Mouse (Mus musculus) lung, embryonic 15.5 days (tissue): Measurements from ENCODE around the gene RPS10-NUDT3. TPM values are rescaled to one million over a fixed set of nuclear protein-coding genes. Genes with fewer than 3 reads are reported as not detected.

Source experiments
- ATAC-seq: fragments of 200-750 bp; cut with Nextera tagmentation; 2 replicates; pipeline ENCODE4 v1.8.0; 2017; ENCODE audit warnings: moderate number of reproducible peaks, borderline replicate concordance; ENCODE audit not compliant: low FRiP score, low TSS enrichment; ENCODE audit errors: extremely low read depth
- H3K27ac ChIP-seq: fragments of 300-500 bp; sonication (generic); 2 replicates; pipeline ENCODE4 v1.5.1; 2015; ENCODE audit warnings: moderate library complexity, mild to moderate bottlenecking, inconsistent platforms
- H3K27me3 ChIP-seq: fragments of 300-500 bp; sonication (generic); 2 replicates; pipeline ENCODE4 v1.6.1; 2015; ENCODE audit warnings: inconsistent platforms
- H3K36me3 ChIP-seq: fragments of 300-500 bp; sonication (generic); 2 replicates; pipeline ENCODE4 v1.6.1; 2015; ENCODE audit warnings: inconsistent platforms
- H3K4me1 ChIP-seq: fragments of 300-500 bp; sonication (generic); 2 replicates; pipeline ENCODE4 v1.6.1; 2015; ENCODE audit warnings: inconsistent platforms
- H3K4me2 ChIP-seq: fragments of 300-500 bp; sonication (generic); 2 replicates; pipeline ENCODE4 v1.6.1; 2015; ENCODE audit warnings: inconsistent platforms, mild to moderate bottlenecking, moderate library complexity
- H3K4me3 ChIP-seq: fragments of 300-500 bp; sonication (generic); 2 replicates; pipeline ENCODE4 v1.5.1; 2015; ENCODE audit warnings: mild to moderate bottlenecking, inconsistent platforms
- H3K9ac ChIP-seq: fragments of 300-500 bp; sonication (generic); 2 replicates; pipeline ENCODE4 v1.6.1; 2015; ENCODE audit warnings: inconsistent platforms
- H3K9me3 ChIP-seq: fragments of 300-500 bp; sonication (generic); 2 replicates; pipeline ENCODE4 v1.6.1; 2016; ENCODE audit warnings: inconsistent platforms
- WGBS: fragments of 180-500 bp; shearing (Covaris S2); methylation state at CpG from one replicate; pipeline ENCODE4 v1.1.7; 2015; 5-methylcytosine and 5-hydroxymethylcytosine counted together
- polyA plus RNA-seq: library from polyadenylated mRNA; unstranded; fragments of >200 nt; fragmentation: Nextera tagmentation; extraction: Ambion mirVana; gene quantifications from 2 replicates; pipeline ENCODE4 v1.2.1, GENCODE M21; 2015

RPS10-NUDT3 gene
- polyA plus RNA-seq, 1 experiment from 2014 or later = not detected

DNA sequence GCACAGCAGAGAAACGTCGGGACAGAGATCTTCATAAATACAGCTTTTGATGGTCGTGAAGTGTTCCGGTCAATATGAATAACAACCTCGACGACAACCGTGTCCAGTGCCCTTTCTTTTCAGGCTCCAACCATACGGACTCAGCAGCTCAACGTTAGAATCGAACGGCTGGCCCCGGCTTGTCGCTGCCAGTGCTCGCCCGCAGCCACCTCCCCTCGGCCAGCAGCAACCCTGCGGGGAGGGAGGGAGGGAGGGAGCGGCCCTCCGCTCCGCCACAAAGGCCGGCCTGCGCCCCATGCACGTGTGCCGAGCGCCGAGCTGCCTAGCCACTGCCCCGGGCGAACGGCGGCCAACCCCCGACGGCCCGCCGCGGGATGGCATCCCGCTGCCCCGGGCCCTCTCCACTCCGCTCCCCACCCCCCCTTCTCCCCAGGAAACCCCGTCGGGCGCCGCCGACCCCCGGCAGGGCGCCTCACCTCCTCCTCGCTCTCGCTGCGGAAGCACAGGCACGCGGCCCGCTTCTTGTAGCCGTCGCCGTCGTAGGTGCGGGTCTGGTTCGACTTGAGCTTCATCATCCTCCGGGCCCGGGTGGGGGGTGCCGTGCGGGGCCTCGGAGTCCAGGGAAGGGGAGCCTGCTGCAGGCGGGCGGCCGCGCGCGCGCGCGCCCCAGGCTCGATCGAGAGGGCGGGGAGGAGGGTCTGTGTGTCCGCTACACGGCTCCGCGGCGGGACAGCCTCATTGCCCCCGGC is 12.2 kb downstream of the RPS10-NUDT3 start:
- peak overlapping the region; percentile 98 for H3K9ac ChIP-seq
- H3K27ac ChIP-seq = peak overlapping the region; percentile 94
- H3K4me3 ChIP-seq = peak overlapping the region; percentile 96
- peak overlapping the region; percentile 60 for H3K4me2 ChIP-seq
- WGBS = 2% methylated on average over 57 of the region's 80 CpGs
- ATAC-seq = peak; percentile 55; the same call in 1 of the 2 replicates
- H3K9me3 ChIP-seq = no peaks in the 10 kb centered on the region
- H3K36me3 ChIP-seq = no peaks in the 10 kb centered on the region; the same call in 1 of the 2 replicates
- H3K4me1 ChIP-seq = peaks cover 17% of the 10 kb centered on the region
- H3K27me3 ChIP-seq = no peaks in the 10 kb centered on the region

DNA sequence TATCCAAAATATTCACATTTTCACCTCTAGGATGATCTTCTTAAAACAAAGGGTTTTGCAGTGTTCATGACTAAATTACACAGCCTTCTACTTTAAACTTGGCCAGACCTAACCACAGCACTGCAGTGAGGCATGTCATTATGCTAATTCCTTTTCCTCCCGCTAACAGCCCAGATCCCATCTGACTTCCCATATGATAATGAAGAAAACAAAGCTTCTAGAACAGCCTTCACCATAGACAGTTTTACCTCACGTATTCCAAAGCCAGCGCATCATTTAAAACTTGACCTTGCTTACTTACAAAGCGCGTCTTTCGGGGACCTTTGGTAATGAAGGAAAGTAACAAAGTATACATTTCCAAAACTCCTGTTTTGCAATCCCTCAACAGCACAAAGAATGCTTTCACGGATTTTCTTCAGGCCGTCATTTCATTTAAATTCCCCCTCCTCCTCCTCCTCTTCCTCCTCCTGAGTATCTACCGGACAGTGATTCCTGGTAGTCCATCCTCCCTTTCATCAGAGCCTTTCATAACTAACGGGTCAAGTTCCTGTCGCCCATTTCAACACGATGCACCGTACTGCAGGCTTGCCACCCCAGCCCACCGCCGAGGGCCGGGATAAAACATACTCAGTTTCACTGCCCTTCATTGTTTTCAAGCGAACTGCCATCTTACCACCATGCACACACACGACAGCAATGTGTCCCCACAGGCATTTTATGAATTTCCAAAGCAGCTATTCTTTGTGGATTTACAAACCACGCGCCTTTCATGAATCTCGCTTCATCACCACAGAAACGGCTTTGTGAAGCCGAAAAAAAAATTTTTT is 13.1 kb downstream of the RPS10-NUDT3 start:
- no peaks in the 10 kb centered on the region; the same call in 1 of the 2 replicates for H3K36me3 ChIP-seq
- H3K27me3 ChIP-seq = no peaks in the 10 kb centered on the region
- H3K4me1 ChIP-seq = peaks cover 17% of the 10 kb centered on the region
- no peaks in the 10 kb centered on the region for H3K9me3 ChIP-seq
- H3K4me2 ChIP-seq = peak overlapping the region; percentile 60
- peak overlapping the region; percentile 96 for H3K4me3 ChIP-seq
- WGBS = 2% methylated on average over 23 of the region's 23 CpGs
- no peak for ATAC-seq
- peak overlapping the region; percentile 98 for H3K9ac ChIP-seq
- peak overlapping the region; percentile 94 for H3K27ac ChIP-seq

DNA sequence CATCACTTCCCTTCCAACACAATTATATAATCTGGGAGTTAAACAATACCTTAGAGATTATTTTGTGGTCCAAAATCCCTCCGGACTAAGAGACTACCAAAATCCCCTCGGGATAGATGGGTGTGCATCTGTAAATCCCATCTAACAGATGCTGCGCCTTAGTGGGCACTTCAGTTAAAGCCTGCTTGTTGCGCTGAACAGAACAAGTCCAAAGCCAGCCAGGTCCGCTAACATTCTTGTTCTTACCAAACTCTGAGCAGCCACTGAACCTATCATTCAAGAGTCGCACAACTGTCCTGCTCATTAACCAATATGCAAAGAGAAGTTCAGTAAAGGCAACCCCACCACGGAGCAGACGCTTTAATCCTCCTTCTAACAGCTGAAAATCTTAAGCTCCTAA is 13.9 kb downstream of the RPS10-NUDT3 start:
- Histone ChIP-seq H3K4me2 (peak overlapping the region; percentile 60), H3K27me3 (no peaks in the 10 kb centered on the region), H3K4me3 (peak overlapping the region; percentile 96), H3K27ac (peak overlapping the region; percentile 7; the same call in 1 of the 2 replicates), H3K36me3 (no peaks in the 10 kb centered on the region; the same call in 1 of the 2 replicates), H3K9me3 (no peaks in the 10 kb centered on the region), H3K9ac (peak overlapping the region; percentile 98), H3K4me1 (peaks cover 17% of the 10 kb centered on the region)
- WGBS = 45% methylated on average over 8 of the region's 8 CpGs
- ATAC-seq = no peak

DNA sequence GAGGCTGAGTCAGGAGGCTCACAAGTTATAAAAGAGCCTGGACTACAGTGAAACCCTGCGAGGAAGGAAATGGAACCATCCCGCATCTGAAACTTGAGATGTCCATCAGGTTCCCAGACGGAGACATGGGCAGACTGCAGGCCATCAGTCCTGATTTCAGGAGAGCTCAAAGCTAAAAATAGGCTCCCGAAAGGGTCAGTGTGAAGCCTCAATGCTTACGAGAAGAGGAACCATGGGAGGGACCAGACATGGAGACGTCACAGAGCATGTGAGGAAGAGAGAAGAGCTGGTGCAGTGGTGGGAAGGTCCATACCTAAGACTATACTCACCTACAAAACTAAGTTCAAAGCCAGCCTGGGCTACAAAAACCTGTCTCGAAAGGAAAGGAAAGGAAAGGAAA is 19.6 kb downstream of the RPS10-NUDT3 start:
- no peak overlapping the region for H3K27ac ChIP-seq
- H3K36me3 ChIP-seq = no peaks in the 10 kb centered on the region; the same call in 1 of the 2 replicates
- H3K9me3 ChIP-seq = no peaks in the 10 kb centered on the region
- ATAC-seq = no peak
- peaks cover 20% of the 10 kb centered on the region for H3K4me1 ChIP-seq
- H3K4me2 ChIP-seq = no peak overlapping the region
- H3K27me3 ChIP-seq = no peaks in the 10 kb centered on the region
- WGBS = 61% methylated on average over 7 of the region's 7 CpGs
- no peak overlapping the region for H3K9ac ChIP-seq
- H3K4me3 ChIP-seq = no peak overlapping the region

DNA sequence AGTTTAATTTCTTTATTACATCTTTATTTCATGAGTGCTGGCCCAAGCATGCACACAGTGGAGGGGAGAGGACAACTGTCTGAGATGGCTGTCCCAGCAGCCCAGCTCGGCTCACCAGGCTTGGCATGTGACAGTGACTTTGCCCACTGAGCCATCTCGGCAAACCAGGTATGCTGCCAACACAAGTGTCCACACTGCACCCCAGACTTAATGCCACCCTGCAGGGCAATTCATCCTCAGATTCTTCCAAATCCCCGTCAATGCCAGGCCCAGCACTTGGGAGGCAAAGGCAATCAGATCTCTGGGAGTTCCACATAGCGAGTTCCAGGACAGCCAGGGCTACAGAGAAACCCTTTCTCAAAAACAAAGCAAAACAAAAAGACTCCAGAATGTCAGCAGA is 22.0 kb downstream of the RPS10-NUDT3 start:
- peaks cover 6% of the 10 kb centered on the region; the same call in 1 of the 2 replicates for H3K36me3 ChIP-seq
- no peak overlapping the region for H3K4me3 ChIP-seq
- no peaks in the 10 kb centered on the region for H3K27me3 ChIP-seq
- no peak overlapping the region for H3K4me2 ChIP-seq
- ATAC-seq = no peak
- H3K27ac ChIP-seq = no peak overlapping the region
- WGBS = 72% methylated on average over 4 of the region's 4 CpGs
- no peaks in the 10 kb centered on the region for H3K9me3 ChIP-seq
- H3K9ac ChIP-seq = no peak overlapping the region
- peaks cover 21% of the 10 kb centered on the region for H3K4me1 ChIP-seq

DNA sequence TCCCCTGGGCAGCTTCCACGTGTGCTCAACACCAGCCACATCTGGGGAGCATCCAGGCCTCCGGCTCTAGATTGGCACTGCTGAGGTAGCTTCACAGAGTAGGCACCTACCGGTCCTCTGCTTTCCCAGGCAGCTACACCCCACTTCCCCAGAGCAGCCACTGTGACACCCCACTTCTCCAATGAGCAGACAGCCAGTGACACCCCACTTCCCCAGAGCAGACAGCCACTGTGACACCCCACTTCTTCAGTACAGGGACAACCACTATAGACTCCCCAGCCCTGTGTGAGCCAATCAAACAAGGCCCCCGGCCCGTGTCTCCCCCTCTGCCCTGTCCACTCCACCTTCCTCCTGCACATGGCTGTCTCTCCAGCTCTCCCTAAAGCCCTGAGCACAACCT is 23.0 kb downstream of the RPS10-NUDT3 start:
- WGBS = 76% methylated on average over 5 of the region's 5 CpGs
- no peak overlapping the region for H3K27ac ChIP-seq
- 0 out of 2 replicates have a peak, but pooled peaks cover 6% of the 10 kb centered on the region for H3K36me3 ChIP-seq
- ATAC-seq = no peak
- no peak overlapping the region for H3K4me2 ChIP-seq
- no peaks in the 10 kb centered on the region for H3K27me3 ChIP-seq
- H3K9ac ChIP-seq = no peak overlapping the region
- no peak overlapping the region for H3K4me3 ChIP-seq
- peaks cover 21% of the 10 kb centered on the region for H3K4me1 ChIP-seq
- H3K9me3 ChIP-seq = no peaks in the 10 kb centered on the region

DNA sequence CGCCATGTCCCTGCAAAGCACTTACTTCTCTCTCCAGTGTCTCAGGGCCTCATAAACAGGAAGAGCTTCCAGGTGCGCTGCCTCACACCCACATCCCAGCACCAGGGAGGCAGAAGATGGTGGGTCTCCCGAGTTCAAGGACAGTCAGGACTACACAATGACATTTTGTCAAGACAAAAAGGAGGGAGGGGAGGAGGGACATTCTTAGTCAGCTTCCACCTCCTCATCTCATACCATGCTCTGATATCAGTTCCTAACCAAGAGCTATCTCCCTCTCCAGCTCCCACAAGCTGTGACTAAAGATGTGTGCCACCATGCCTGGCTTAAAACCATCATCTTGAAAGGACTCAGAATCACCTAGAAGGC is 23.5 kb downstream of the RPS10-NUDT3 start:
- Histone ChIP-seq H3K9me3 (no peaks in the 10 kb centered on the region), H3K4me1 (peaks cover 21% of the 10 kb centered on the region), H3K9ac (no peak overlapping the region), H3K4me2 (no peak overlapping the region), H3K27me3 (no peaks in the 10 kb centered on the region), H3K27ac (no peak overlapping the region), H3K36me3 (0 out of 2 replicates have a peak, but pooled peaks cover 6% of the 10 kb centered on the region), H3K4me3 (no peak overlapping the region)
- 46% methylated on average over 3 of the region's 3 CpGs for WGBS
- ATAC-seq = no peak

DNA sequence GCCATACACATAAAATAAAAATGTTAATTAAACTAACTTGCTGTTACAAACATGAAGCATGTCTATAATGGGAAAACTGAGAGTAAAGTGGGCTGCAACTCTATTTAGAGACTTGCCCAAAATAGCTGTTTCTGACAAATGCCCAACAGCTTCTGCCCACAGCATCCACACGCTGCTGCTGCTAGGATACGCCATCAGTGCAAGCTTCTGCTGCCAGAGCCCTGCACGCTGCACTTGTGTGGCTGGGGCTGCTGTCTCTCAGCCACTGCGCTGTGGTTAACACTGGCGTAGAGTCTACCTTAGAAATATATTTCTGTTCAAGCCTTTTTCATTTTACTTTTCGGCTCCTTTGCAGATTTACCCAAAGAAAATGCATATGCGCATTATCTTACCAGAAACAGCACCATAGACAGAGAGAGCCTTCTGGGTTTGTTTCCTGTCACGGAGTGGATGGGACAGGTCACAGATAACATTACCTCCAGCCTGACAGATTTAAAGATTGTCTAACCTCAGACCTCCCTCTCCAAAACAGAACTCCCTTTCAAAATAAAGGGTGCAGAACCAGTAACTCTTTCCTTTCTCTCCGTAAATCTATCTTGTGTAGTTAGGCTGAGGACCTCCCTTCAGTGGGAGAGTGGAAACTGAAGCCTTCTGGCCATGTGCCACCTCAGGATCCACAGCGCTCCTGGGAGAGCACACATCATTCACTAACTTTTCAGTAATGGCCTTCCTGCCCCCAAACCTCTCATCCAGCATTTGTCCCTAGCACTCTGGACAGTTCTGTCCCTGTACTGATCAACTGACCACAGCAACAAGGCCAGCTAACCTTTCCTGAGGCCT is 24.1 kb downstream of the RPS10-NUDT3 start:
- Histone ChIP-seq H3K4me1 (peaks cover 21% of the 10 kb centered on the region), H3K36me3 (0 out of 2 replicates have a peak, but pooled peaks cover 6% of the 10 kb centered on the region), H3K9ac (no peak overlapping the region), H3K9me3 (no peaks in the 10 kb centered on the region), H3K4me3 (no peak overlapping the region), H3K27ac (no peak overlapping the region; the same call in 1 of the 2 replicates), H3K27me3 (no peaks in the 10 kb centered on the region), H3K4me2 (no peak overlapping the region)
- ATAC-seq = no peak
- 74% methylated on average over 10 of the region's 10 CpGs for WGBS

DNA sequence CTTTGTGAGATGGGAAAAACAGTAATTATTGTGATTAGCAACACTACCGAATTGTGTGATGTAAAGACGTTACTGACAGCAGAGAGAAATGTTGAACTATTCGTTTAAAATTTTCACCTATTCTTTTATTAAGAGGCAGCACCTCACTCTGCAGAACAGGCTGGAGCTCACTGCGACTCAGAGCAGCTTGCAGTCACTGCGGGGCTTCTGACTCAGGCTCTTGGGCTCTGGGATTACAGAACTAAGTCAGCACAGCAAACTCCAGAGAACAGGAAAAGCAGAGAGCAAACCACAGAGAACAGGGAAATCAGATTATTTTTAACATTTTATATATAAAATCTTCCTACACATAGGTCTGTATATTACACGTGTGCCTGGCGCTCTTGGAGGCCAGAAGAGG is 25.4 kb downstream of the RPS10-NUDT3 start:
- no peak overlapping the region for H3K4me2 ChIP-seq
- no peak overlapping the region for H3K27ac ChIP-seq
- WGBS = 83% methylated on average over 7 of the region's 7 CpGs
- H3K9ac ChIP-seq = no peak overlapping the region
- H3K9me3 ChIP-seq = no peaks in the 10 kb centered on the region
- ATAC-seq = no peak
- 0 out of 2 replicates have a peak, but pooled peaks cover 6% of the 10 kb centered on the region for H3K36me3 ChIP-seq
- peaks cover 21% of the 10 kb centered on the region for H3K4me1 ChIP-seq
- no peaks in the 10 kb centered on the region for H3K27me3 ChIP-seq
- no peak overlapping the region for H3K4me3 ChIP-seq

DNA sequence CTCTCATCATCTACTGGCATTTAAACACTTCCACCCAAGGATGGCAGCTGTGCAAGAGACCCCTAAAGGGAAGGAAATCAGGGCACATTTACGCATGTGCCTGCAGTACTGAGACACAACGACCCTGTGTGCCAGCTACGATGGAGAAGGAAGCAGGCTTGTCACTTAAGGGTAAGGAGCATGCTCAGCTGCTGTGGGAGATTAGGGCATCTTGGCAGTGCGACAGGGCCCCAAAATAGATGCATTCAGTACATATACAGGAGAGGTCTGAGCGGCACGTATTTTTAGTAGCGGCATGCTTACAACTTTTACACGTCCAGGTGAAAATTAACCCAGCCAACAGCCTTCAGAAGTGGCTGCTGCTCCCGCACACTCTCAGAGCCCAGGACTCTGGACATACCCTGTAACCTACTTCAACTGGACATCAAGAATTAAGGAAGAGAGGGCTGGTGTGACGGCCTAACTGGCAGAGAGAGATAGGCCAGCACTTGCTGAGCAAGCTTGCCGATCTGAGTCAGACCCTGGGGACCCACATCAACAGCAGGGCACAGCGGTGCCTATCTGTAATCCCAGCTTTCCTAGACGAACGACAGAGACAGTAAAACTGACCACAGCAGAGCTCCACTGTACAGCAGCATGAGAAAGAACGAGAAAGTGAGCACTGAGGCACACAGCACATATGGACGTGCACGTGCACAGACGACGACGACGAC is 31.3 kb downstream of the RPS10-NUDT3 start:
- ATAC-seq = no peak
- H3K4me3 ChIP-seq = no peak overlapping the region
- H3K9me3 ChIP-seq = no peaks in the 10 kb centered on the region
- no peak overlapping the region for H3K27ac ChIP-seq
- 0 out of 2 replicates have a peak, but pooled peaks cover 6% of the 10 kb centered on the region for H3K4me1 ChIP-seq
- no peak overlapping the region for H3K4me2 ChIP-seq
- no peak overlapping the region for H3K9ac ChIP-seq
- H3K36me3 ChIP-seq = 0 out of 2 replicates have a peak, but pooled peaks cover 3% of the 10 kb centered on the region
- no peaks in the 10 kb centered on the region for H3K27me3 ChIP-seq
- WGBS = 76% methylated on average over 21 of the region's 21 CpGs

DNA sequence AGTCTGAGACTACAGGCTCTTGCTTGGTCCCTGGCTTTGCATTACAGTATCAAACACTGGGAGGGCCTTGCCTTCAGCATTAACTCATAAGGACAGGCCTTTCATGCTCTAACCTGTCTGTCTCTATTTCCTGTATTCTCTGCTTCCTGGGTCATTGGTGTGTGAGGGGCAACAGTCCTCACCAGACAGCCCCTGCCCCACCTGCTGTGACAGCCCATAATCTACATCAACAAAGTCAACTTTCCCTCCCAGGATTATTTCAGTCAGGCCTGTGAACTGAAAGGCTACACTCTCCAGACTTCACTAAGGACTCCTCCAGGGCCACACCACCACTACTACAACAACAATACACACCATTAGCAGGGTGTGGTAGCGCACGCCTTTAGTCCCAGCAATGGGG is 32.0 kb downstream of the RPS10-NUDT3 start:
- WGBS = 83% methylated on average over 2 of the region's 2 CpGs
- no peak overlapping the region for H3K4me2 ChIP-seq
- H3K9me3 ChIP-seq = no peaks in the 10 kb centered on the region
- H3K4me1 ChIP-seq = peaks cover 7% of the 10 kb centered on the region; the same call in 1 of the 2 replicates
- no peaks in the 10 kb centered on the region for H3K27me3 ChIP-seq
- H3K36me3 ChIP-seq = no peaks in the 10 kb centered on the region
- no peak overlapping the region for H3K4me3 ChIP-seq
- no peak overlapping the region for H3K9ac ChIP-seq
- ATAC-seq = no peak
- no peak overlapping the region for H3K27ac ChIP-seq
